Mouse (Mus musculus) hindbrain, postnatal 0 days (tissue): ENCODE measurements around the gene Fanca. TPM values are rescaled to one million over a fixed set of nuclear protein-coding genes. Genes with fewer than 3 reads are reported as not detected.
A peak's percentile ranks its signal among the peaks of the same experiment; 100 is the strongest.
"Not testable (repeated sequence)": the region's sequence is repeated elsewhere in the genome, so short reads cannot be mapped to it uniquely, and the experiment has no call there.

Experiments used
- ATAC-seq: fragments of 200-750 bp; cut with Nextera tagmentation; 2 replicates; pipeline ENCODE4 v1.8.0; 2017; ENCODE audit warnings: mild to moderate bottlenecking, moderate TSS enrichment, moderate library complexity
- DNase-seq: peaks from one replicate; pipeline ENCODE4 v3.0.0-alpha.2; 2015; ENCODE audit warnings: low spot score
- H3K27ac ChIP-seq: fragments of 300-500 bp; sonication (generic); 2 replicates; pipeline ENCODE4 v1.5.1; 2014; ENCODE audit warnings: mild to moderate bottlenecking
- H3K27me3 ChIP-seq: fragments of 300-500 bp; sonication (generic); 2 replicates; pipeline ENCODE4 v1.6.1; 2014; ENCODE audit warnings: low read length, mixed read lengths; ENCODE audit not compliant: insufficient read depth
- H3K36me3 ChIP-seq: fragments of 300-500 bp; sonication (generic); 2 replicates; pipeline ENCODE4 v1.6.1; 2014; ENCODE audit warnings: low read length, mixed read lengths; ENCODE audit not compliant: insufficient read depth
- H3K4me1 ChIP-seq: fragments of 300-500 bp; sonication (generic); 2 replicates; pipeline ENCODE4 v1.6.1; 2014; ENCODE audit warnings: antibody characterized with exemption, low read length, mixed read lengths; ENCODE audit not compliant: insufficient read depth
- H3K4me2 ChIP-seq: fragments of 300-500 bp; sonication (generic); 2 replicates; pipeline ENCODE4 v1.6.1; 2014; ENCODE audit warnings: low read depth, mild to moderate bottlenecking, low read length, moderate library complexity, mixed read lengths
- H3K4me3 ChIP-seq: fragments of 300-500 bp; sonication (generic); 2 replicates; pipeline ENCODE4 v1.5.1; 2014; ENCODE audit warnings: low read length
- H3K9ac ChIP-seq: fragments of 300-500 bp; sonication (generic); replicated peaks from 2 replicates; pipeline ENCODE4 v1.6.1; 2014; ENCODE audit warnings: mild to moderate bottlenecking, low read length, moderate library complexity, mixed read lengths
- H3K9me3 ChIP-seq: fragments of 300-500 bp; sonication (generic); 2 replicates; pipeline ENCODE4 v1.6.1; 2016; ENCODE audit warnings: low read length, mixed read lengths
- CTCF ChIP-seq: IDR thresholded peaks from 2 replicates; pipeline ENCODE4 v1.5.1; 2016; ENCODE audit warnings: antibody characterized with exemption, control low read depth, low read depth
- WGBS: fragments of 180-500 bp; shearing (Covaris S2); extraction: QIAGEN DNeasy Blood & Tissue Kit; methylation state at CpG from one replicate; pipeline ENCODE4 v1.1.7; 2014; 5-methylcytosine and 5-hydroxymethylcytosine counted together
- polyA plus RNA-seq: library from polyadenylated mRNA; unstranded; fragments of >200 nt; fragmentation: Nextera tagmentation; extraction: Ambion mirVana; gene quantifications from 2 replicates; pipeline ENCODE4 v1.2.1, GENCODE M21; 2015
- total RNA-seq: library from RNA; depleted of rRNA; stranded (reverse); fragments of >200 nt; gene quantifications from 2 replicates; pipeline ENCODE4 v1.2.3, GENCODE M21; 2014

The Fanca gene
- total and polyA plus RNA-seq, 2 experiments from 2014 or later: 5.8 to 13.5 TPM

DNA sequence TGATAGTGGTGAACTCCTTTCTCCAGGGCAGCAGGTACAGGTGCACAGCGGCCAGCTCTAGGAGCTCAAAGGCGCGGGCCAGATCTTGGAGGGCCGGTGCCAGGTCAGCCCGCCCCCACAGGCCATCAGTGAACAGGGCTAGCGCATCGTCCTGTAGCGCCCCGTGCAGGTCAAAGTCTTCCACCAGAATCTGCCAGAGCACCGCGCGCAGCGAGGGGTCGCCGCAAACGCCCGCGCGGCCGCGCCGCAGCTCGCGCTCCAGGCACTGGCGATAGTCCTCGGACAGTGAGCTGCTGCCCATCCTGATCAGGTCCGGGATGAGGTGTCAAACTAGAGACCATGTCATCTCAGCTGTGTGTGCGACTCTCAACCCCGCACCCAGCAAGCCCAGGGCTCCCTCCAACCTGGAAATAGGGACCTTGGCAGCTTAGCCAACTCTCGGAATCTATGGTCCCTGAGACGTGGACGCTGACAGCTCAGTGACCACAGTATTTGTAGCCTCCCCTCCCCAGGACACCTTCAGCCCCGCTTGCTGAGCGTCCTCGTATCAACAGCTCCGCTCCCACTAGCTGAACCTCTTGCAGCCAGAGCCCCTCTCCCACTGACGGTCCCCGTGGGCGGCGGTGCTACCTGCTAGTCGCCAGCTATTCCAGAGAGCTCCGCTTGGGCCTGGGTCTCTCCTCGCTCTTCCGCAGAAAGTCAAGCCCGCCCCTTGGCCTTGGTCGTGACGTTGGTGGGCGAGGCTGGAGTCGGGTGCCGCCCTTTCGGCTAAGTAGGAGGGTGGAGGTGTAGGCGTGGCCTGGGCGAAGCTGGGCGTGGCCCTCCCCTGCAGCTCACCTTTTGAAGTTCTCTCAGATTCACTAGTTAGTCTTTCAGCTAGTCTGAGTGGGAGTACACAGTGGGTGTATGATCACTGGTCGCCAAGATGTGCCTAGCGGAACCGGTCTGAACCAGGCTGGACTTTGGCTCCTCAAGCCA, 82.6 kb downstream of the Fanca start, which contains the start of gene Spata2l:
TSS of gene Spata2l (minus strand) at position 714 of the 978 bp plus-strand sequence.
- Histone ChIP-seq H3K4me1 (peaks cover 15% of the 10 kb centered on the region), H3K27me3 (no peaks in the 10 kb centered on the region), H3K4me3 (peak within 1 kb of the TSS; percentile 57), H3K9me3 (no peaks in the 10 kb centered on the region), H3K36me3 (no peaks in the 10 kb centered on the region), H3K27ac (peak within 1 kb of the TSS; percentile 68), H3K9ac (peak within 1 kb of the TSS; percentile 74), H3K4me2 (peak within 1 kb of the TSS; percentile 92)
- ATAC-seq: peak; percentile 80
- TF ChIP-seq CTCF: peak; percentile 42
- peak; percentile 88 for DNase-seq
- WGBS: 1% methylated on average over 57 of the region's 57 CpGs

GRCm38 (mm10) chr8:123234918-123235519, 83.4 kb downstream of the Fanca start:
- H3K4me1 ChIP-seq: peaks cover 15% of the 10 kb centered on the region
- 30% methylated on average over 13 of the region's 13 CpGs for WGBS
- ATAC-seq (peak; percentile 27; the same call in 1 of the 2 replicates), DNase-seq (peak; percentile 68)
- no peak for TF ChIP-seq CTCF
- H3K4me2 ChIP-seq: peak overlapping the region; percentile 92
- H3K27me3 ChIP-seq: no peaks in the 10 kb centered on the region
- peak overlapping the region; percentile 57 for H3K4me3 ChIP-seq
- peak overlapping the region; percentile 68; the same call in 1 of the 2 replicates for H3K27ac ChIP-seq
- no peaks in the 10 kb centered on the region for H3K36me3 ChIP-seq
- no peaks in the 10 kb centered on the region for H3K9me3 ChIP-seq
- H3K9ac ChIP-seq: peak overlapping the region; percentile 74

DNA sequence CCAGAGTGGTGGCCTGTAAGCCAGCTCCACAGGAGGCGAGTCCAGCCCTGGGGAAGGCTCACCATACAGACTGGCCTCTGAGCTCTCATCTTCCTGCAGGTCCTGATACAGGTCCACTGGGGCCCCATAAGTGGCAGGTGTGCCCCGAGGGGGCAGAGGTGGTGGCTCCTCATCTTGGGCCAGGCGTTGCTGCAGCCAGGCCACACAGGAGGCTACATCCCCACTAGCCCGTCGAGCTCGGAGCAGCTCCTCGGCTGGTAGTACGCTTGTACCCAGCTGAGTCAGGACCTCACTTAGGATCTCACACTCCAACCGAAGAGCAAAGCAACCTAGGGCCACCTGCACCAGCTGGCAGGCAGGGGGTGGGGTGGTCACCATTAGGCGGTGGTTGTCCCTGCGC, 84.6 kb downstream of the Fanca start:
- Histone ChIP-seq H3K4me2 (no peak overlapping the region), H3K27me3 (no peaks in the 10 kb centered on the region), H3K9ac (no peak overlapping the region), H3K4me1 (peaks cover 15% of the 10 kb centered on the region), H3K9me3 (no peaks in the 10 kb centered on the region), H3K27ac (no peak overlapping the region), H3K36me3 (no peaks in the 10 kb centered on the region), H3K4me3 (no peak overlapping the region)
- 79% methylated on average over 11 of the region's 11 CpGs for WGBS
- no peak for TF ChIP-seq CTCF
- no peak for ATAC-seq
- no peak for DNase-seq

DNA sequence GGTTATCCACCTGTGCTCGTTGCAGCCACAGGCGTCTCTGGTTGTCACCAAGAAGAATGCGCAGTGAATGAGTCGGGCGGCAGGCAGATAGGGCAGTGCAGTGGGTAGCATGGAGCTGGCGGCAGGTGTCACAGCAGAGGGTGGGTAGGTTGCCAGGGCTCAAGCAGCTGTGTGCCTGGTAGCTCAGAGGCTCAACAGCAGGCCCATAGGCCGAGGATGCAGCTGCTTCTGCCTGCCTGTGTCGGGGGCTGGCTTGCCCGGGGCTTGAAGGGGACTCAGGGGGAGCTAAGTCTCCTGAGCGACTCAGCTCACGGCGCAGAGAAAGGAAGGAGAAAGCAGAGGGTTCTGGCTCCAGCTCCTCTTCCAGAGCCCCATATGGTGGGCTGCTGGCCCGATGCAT, 85.1 kb downstream of the Fanca start:
- ATAC-seq: no peak
- peak; percentile 28 for DNase-seq
- H3K4me3 ChIP-seq: no peak overlapping the region
- no peak overlapping the region for H3K9ac ChIP-seq
- H3K27ac ChIP-seq: no peak overlapping the region
- no peak for TF ChIP-seq CTCF
- H3K36me3 ChIP-seq: no peaks in the 10 kb centered on the region
- H3K27me3 ChIP-seq: no peaks in the 10 kb centered on the region
- H3K4me1 ChIP-seq: peaks cover 15% of the 10 kb centered on the region
- H3K4me2 ChIP-seq: no peak overlapping the region
- H3K9me3 ChIP-seq: no peaks in the 10 kb centered on the region
- WGBS: 44% methylated on average over 12 of the region's 13 CpGs

GRCm38 (mm10) chr8:123232553-123232952, 85.8 kb downstream of the Fanca start:
- WGBS: 36% methylated on average over 7 of the region's 7 CpGs
- no peak overlapping the region for H3K4me2 ChIP-seq
- H3K36me3 ChIP-seq: 0 out of 2 replicates have a peak, but pooled peaks cover under 1% of the 10 kb centered on the region
- H3K4me1 ChIP-seq: peaks cover 15% of the 10 kb centered on the region
- H3K27ac ChIP-seq: no peak overlapping the region
- ATAC-seq (no peak), DNase-seq (no peak)
- no peak overlapping the region for H3K4me3 ChIP-seq
- H3K9me3 ChIP-seq: no peaks in the 10 kb centered on the region
- H3K9ac ChIP-seq: no peak overlapping the region
- H3K27me3 ChIP-seq: no peaks in the 10 kb centered on the region
- TF ChIP-seq CTCF: no peak

DNA sequence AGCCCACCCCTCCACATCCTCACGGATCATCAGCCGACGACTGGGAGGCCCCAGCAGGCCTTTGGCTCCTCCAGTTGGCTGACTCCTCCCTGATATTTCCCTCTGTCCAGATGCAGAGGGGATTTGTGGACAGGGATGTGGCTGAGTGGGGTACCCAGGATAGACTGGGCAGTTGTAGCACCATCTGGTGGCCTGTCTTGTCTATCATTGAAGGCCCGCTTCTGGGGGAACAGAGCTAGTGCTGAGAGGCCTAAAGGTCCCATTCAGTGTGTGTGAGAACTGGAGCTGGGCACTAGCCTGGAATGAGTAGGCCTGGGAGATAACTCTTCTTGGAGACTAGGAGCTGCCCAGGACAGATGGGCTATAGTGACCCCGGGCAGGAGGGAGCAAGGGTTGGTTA, 86.6 kb downstream of the Fanca start:
- Histone ChIP-seq H3K4me3 (no peak overlapping the region), H3K27me3 (no peaks in the 10 kb centered on the region), H3K9ac (no peak overlapping the region), H3K36me3 (0 out of 2 replicates have a peak, but pooled peaks cover 7% of the 10 kb centered on the region), H3K9me3 (no peaks in the 10 kb centered on the region), H3K27ac (no peak overlapping the region), H3K4me2 (no peak overlapping the region), H3K4me1 (peaks cover 15% of the 10 kb centered on the region)
- peak; percentile 53 for TF ChIP-seq CTCF
- 55% methylated on average over 5 of the region's 5 CpGs for WGBS
- ATAC-seq (no peak), DNase-seq (peak; percentile 46)

- not testable (repeated sequence) for ATAC-seq, H3K4me2 ChIP-seq, H3K27ac ChIP-seq, H3K36me3 ChIP-seq, H3K27me3 ChIP-seq, H3K4me1 ChIP-seq, H3K9ac ChIP-seq, H3K4me3 ChIP-seq, H3K9me3 ChIP-seq, DNase-seq
- 75% methylated on average over 10 of the region's 11 CpGs for WGBS
Observed at GRCm38 (mm10) chr8:123230326-123230725, 88.0 kb downstream of the Fanca start.
